Mouse (Mus musculus): ENCODE measurements around the gene B3gat3. TPM values are rescaled to one million over a fixed set of nuclear protein-coding genes. Genes with fewer than 3 reads are reported as not detected.

B3gat3 gene
- polyA plus RNA-seq (2012; rRNA removed): 51.9 and 68.6 TPM in 2 replicates

GRCm38 (mm10) chr19:8920073-8920736 is at the start of gene B3gat3:
Gene B3gat3, plus strand, starts transcription at chr19:8920374.

GRCm38 (mm10) chr19:8871267-8872186 is 48.6 kb upstream of the B3gat3 start, which contains the start of gene Ubxn1:
Gene Ubxn1, plus strand, starts transcription at chr19:8871496.

GRCm38 (mm10) chr19:8880311-8881033 is 39.7 kb upstream of the B3gat3 start, which contains the start of gene Uqcc3:
Gene Uqcc3, minus strand, starts transcription at chr19:8880923.

GRCm38 (mm10) chr19:8883616-8884015 is 36.6 kb upstream of the B3gat3 start, which contains the start of the genes Lbhd1 and Gm49403:
Gene Lbhd1, plus strand, starts transcription at chr19:8883732.
Gene Gm49403, plus strand, starts transcription at chr19:8883930.

GRCm38 (mm10) chr19:8888511-8889385 is 31.4 kb upstream of the B3gat3 start, which contains the start of the genes 1810009A15Rik and Gm49416:
Gene 1810009A15Rik, plus strand, starts transcription at chr19:8888853.
Gene Gm49416, plus strand, starts transcription at chr19:8888926.

GRCm38 (mm10) chr19:8892829-8893766 is 27.1 kb upstream of the B3gat3 start, which contains the start of gene Ints5:
Gene Ints5, plus strand, starts transcription at chr19:8893005.

GRCm38 (mm10) chr19:8897865-8898495 is 22.2 kb upstream of the B3gat3 start, which contains the start of gene Ganab:
Gene Ganab, plus strand, starts transcription at chr19:8898071.

GRCm38 (mm10) chr19:8929224-8930088 is 9.3 kb downstream of the B3gat3 start, which contains the start of the genes Rom1 and Eml3:
Gene Rom1, minus strand, starts transcription at chr19:8929356.
Gene Eml3, plus strand, starts transcription at chr19:8929552.

GRCm38 (mm10) chr19:8941515-8942217 is 21.5 kb downstream of the B3gat3 start, which contains the start of gene Mta2:
Gene Mta2, plus strand, starts transcription at chr19:8941875.

GRCm38 (mm10) chr19:8953135-8954039 is 33.2 kb downstream of the B3gat3 start, which contains the start of gene Tut1:
Gene Tut1, plus strand, starts transcription at chr19:8953847.

GRCm38 (mm10) chr19:8966590-8967372 is 46.6 kb downstream of the B3gat3 start, which contains the start of gene Eef1g:
Gene Eef1g, plus strand, starts transcription at chr19:8967041.

